Mouse (Mus musculus) ZHBTc4 (cell line): ENCODE data around the gene Gfral.

Experiments
- DNase-seq: peaks from one replicate; pipeline ENCODE4 v3.0.0-alpha.2; 2011; ENCODE audit warnings: low read depth, low spot score

Gene Gfral

GRCm38 (mm10) chr9:76124249-76124648 is 89.2 kb downstream of the Gfral start:
- no peak for DNase-seq

GRCm38 (mm10) chr9:76122888-76123287 is 90.6 kb downstream of the Gfral start:
- peak; percentile 63 for DNase-seq
